Mouse (Mus musculus): ENCODE results near the gene Atp1b3.
"Not testable (repeated sequence)": the region's sequence is repeated elsewhere in the genome, so short reads cannot be mapped to it uniquely, and the experiment has no call there.

Gene Atp1b3

GRCm38 (mm10) chr9:96360056-96360455 lies 4.2 kb downstream of the Atp1b3 start:
- DNase-seq: no peak

- peak; percentile 16 for DNase-seq
These were observed 10.4 kb downstream of the Atp1b3 start for GRCm38 (mm10) chr9:96353799-96354198.

DNA sequence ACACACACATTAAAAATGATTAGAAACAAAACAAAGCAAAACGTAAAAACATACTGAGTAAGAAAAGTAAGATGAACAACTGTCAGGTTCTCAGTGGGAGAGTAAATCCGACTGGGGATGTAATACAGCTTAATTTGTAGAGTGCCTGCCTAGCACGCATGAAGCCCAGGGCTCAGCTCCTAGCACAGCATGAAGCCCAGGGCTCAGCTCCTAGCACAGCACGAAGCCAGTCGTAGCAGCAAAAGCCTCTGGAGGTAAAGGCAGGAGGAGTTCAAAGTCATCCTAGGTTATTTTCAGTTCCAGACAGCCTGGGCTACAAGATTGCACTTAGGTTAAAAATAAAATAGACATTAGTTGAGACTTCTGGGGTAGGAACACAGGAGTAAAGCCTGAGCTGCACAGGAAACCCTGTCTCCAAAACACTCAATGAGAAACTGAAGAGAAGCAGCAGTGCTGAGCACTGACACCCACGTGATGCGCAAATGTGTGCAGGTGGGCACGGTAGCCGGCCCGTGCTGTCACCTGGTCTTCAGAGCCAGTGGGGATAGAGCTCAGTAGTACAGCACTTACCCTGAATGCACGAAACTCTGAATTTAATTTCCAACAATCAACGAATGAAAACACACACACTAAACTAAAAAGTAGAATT lies 11.0 kb downstream of the Atp1b3 start:
- no peak for DNase-seq

GRCm38 (mm10) chr9:96351771-96352170 lies 12.5 kb downstream of the Atp1b3 start:
- not testable (repeated sequence) for DNase-seq

- no peak for DNase-seq
These were observed 13.8 kb downstream of the Atp1b3 start for GRCm38 (mm10) chr9:96350476-96350875.

DNA sequence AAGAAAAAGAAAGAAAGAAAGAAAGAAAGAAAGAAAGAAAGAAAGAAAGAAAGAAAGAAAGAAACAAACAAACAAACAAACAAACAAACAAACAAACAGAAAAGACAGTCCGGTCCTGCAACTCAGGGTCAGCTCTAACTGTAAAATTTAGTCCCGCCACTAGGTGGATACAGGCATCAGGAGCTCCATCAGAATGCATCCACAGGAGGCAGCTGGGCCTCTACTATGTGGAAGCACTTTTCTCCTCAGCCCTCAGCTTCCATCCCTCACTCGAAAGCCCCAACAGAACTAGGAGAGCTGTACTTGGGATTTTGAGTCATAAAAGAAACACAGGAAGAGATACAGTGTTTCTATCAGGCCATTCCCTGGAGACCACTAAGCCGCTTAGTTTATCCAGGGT lies 14.2 kb downstream of the Atp1b3 start:
- DNase-seq: peak; percentile 79

GRCm38 (mm10) chr9:96348885-96349284 lies 15.4 kb downstream of the Atp1b3 start:
- no peak for DNase-seq

DNA sequence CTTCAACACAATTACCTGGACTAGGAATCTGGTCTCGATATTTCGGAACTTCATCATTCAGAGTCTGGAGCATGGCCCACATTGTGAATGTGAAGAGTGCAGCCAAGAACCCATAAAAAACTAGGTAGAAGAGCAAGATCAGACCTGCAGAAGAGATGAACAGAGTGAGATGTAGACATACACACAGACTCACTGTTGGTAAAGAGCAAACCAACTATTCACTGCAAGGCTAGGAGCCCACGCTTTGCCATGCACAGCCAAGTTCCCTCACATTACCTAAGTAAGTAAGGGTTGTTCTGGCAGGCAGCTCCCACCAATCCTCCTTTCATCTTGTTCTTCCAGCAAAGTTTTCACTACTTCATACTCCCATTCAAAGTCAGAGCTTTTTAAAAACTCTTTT lies 18.5 kb downstream of the Atp1b3 start:
- no peak for DNase-seq

- DNase-seq: no peak
These were observed 33.1 kb downstream of the Atp1b3 start for GRCm38 (mm10) chr9:96331146-96331545.

GRCm38 (mm10) chr9:96328226-96328625 lies 36.0 kb downstream of the Atp1b3 start:
- DNase-seq: no peak

- no peak for DNase-seq
These were observed 37.7 kb downstream of the Atp1b3 start for GRCm38 (mm10) chr9:96326496-96326923.

DNA sequence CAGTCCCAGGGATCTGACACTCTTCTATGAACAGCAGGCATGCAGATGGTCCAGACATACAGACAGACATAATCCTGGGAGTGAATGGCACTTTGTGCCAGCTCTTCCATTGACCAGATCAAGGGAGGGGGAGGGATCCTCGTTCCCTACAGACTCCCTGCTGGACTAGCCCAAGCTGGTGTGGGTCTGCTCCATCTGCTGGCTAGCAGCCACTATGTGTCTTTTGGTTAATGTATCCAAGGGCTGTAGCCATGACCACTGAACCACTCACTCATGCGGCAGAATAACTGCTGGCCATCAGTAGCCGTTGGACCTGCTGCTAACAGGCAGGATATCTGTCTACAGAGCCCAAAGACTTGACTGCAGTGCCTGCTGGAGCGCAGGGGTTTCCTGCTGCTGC lies 39.7 kb downstream of the Atp1b3 start:
- peak; percentile 86 for DNase-seq

DNA sequence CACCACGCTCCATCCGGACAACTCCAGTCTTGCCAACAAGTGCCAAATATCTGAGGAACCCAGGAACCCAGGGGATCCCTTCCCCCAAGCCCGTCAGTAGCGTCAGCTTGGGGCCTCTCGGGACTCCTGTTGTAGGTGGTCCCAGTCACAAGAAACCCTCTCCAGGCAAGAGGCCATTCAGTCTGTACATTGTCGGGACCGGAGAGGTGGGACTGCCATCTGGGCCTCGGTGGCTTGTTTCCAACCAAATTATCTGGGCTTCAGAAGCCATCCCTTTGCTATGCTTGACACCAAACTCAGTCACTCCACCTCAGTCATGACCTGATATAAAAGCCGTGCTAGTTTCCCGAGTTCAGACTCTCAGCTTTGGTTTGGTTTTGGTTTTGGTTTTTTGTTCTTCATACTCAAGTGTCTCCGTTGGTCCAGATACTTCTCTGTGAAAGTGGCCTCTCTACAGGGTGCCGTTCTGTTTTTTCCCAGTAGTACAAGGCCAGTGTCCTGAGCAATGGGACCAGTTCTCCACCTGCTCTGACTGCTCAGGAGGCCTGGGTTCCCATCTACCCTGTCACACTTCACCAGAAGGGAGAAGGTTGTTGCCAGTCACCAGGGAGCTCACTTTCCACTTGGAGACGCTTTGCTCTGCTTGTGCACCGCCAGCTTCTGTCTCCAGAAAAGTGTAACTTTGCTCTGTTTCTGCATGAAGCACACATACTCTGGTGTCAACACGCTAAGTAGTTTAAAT lies 41.7 kb downstream of the Atp1b3 start:
- no peak for DNase-seq

DNA sequence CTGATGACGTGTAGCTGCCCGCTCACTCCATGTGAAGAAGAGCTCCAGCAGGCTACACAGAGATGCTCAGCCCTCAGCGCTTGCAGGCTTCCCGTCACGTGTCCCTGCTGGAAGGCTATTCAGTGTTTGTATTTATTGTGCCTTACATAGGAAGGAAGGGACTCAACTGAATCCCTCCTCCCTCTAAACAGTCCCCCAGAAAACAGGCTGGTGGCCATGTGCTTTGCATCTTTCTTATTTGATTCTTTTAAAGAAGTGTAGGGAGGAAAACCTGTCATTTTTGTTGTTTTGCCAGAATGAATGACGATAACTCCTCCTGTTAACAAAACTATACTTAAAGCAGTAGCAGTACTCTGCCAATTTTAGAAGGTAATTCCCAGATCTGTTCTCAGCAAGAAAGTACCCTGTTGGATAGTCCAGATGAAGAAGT lies 43.7 kb downstream of the Atp1b3 start:
- no peak for DNase-seq

DNA sequence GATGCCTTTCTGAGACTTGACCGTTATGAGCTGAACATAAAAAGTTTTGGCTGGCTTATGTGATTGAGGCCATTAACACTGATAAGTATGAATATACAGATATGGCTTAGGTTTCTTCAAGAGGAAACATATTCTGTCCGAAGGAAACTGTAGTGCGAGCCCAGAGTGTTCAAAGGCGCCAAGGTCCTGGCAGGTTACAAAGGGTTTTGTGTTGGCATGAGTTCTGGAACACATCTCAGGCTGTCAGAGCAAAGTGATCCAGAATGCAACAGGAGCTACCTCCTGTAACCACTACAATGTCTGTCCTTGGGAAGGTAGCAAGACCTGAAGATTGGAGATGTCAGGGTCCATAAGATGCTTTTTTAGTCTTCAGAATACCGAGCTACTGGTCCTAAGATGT lies 44.9 kb downstream of the Atp1b3 start:
- DNase-seq: no peak

DNA sequence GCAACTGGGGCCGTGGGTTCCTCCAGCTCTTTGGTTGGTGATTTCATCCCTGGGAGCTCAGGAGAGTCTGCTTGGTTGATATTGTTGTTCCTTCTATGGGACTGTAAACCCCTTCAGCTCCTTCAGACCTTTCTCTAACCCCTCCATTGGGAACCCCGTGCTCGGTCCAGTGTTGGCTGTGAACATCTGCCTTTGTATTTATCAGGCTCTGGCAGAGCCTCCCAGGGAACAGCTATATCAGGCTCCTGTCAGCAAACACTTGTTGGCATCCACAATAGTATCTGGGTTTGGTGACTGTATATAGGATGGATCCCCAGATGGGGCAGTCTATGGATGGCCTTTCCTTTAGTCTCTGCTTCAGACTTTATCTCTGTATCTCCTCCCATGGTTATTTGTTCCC lies 52.2 kb downstream of the Atp1b3 start:
- DNase-seq: no peak

DNA sequence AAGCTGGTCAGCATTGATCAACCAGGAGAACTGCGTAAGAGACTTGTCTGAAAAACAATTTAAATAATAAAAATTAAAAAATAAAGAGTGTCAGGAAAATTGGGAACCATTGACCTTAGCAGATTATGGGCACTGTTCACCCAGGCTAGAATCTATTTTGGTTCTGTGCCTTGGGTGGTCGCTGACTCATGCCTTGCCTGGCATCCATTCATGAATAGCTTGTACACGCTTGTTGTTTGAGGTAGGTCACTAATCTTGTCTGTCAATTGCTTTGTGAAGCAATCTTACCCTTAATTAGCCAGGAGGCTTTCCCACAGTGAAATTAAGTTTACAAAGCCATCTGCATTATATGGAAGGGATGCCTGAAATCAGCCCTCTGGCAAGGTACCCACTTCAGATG lies 55.4 kb downstream of the Atp1b3 start:
- DNase-seq: no peak

DNA sequence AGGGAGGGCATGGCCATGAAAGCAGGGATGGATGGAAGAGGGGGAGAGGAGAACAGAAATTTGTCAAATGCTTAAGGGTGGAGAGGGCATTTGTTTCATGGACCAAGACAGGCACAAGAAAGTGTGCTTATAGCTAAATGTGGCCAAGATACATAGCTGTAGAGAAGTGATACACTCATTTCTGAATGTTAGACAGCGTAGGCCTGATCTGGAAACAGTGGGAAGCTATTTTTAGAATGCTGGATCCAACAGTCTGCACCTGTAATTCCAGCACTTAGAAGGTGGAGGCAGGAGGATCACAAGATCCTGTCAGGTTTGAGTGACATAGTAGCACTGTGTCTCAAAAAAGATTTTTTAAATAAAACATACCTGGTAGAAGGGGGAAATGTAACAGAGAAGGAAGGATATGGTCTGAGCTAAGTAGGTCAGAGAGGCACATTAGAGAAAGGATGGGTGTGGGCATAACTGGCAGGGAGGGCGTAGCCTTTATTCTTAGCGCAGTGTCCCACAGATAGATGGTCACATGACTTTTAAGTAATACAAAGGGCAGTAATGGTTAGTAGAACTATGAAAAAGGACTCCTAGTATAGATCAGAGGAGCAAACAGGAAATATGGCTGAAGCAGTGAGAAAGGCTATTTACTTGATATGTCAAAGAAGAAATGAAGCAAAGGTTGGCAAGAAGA lies 64.8 kb downstream of the Atp1b3 start:
- no peak for DNase-seq

DNA sequence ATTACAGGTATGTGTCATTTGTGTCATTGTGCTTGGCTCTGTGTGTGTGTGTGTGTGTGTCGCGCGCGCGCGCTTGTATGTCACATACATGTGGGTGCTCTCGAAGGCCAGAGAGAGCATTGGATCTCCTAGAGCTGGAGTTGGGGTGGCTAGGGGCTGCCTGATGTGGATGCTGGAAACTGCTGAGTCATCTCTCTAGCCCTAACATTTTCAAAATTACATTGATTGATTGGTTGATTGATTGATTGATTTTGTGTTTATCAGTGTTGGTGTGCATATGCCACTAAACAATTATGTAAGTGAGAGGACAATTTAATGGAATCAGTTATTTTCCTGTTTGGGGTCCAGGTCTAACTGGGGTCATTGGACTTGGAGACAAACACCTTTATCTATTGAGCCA lies 72.1 kb downstream of the Atp1b3 start:
- no peak for DNase-seq

- DNase-seq: peak; percentile 24
These were observed 79.3 kb downstream of the Atp1b3 start for GRCm38 (mm10) chr9:96284916-96285315.
